Mouse (Mus musculus) MEL (cell line): ENCODE data around the gene Mov10l1. TPM values are rescaled to one million over a fixed set of nuclear protein-coding genes. Genes with fewer than 3 reads are reported as not detected.

ENCODE experiments used
- DNase-seq: peaks from one replicate; pipeline ENCODE4 v3.0.0; 2011; ENCODE audit warnings: low read depth, low spot score
- H3K27ac ChIP-seq: 2 replicates; pipeline ENCODE4 v1.5.1; 2012; ENCODE audit warnings: low read depth, mild to moderate bottlenecking, control low read depth, low read length, moderate library complexity; ENCODE audit not compliant: control insufficient read depth
- H3K27me3 ChIP-seq, 2 experiments: fragments of 150-350 bp in 1 of 2; sonication (generic) in 1 of 2; 2 replicates each; pipeline ENCODE4 v1.6.1; 2012; ENCODE audit warnings: low read length in 2 of 2, mild to moderate bottlenecking in 2 of 2, improper control_type of control experiment in 1 of 2, moderate library complexity in 1 of 2; ENCODE audit not compliant: insufficient read depth in 2 of 2, control insufficient read depth in 1 of 2
- H3K36me3 ChIP-seq, 2 experiments: 2 replicates each; pipeline ENCODE4 v1.6.1; 2012 to 2014; ENCODE audit warnings: low read length in 2 of 2, improper control_type of control experiment in 1 of 2, inconsistent platforms in 1 of 2, mild to moderate bottlenecking in 1 of 2; ENCODE audit not compliant: insufficient read depth in 2 of 2, control insufficient read depth in 1 of 2
- H3K4me1 ChIP-seq, 2 experiments: fragments of 150-350 bp in 1 of 2; sonication (generic) in 1 of 2; 2 replicates each; pipeline ENCODE4 v1.6.1; 2012; ENCODE audit warnings: low read length in 2 of 2, improper control_type of control experiment in 1 of 2, mild to moderate bottlenecking in 1 of 2; ENCODE audit not compliant: insufficient read depth in 2 of 2, control insufficient read depth in 1 of 2
- H3K4me3 ChIP-seq, 2 experiments: fragments of 150-350 bp in 1 of 2; sonication (generic) in 1 of 2; 2 replicates each; pipeline ENCODE4 v1.5.1; 2012; ENCODE audit warnings: low read depth in 2 of 2, low read length in 2 of 2, mild to moderate bottlenecking in 2 of 2, moderate library complexity in 2 of 2, control low read depth in 1 of 2, improper control_type of control experiment in 1 of 2; ENCODE audit not compliant: control insufficient read depth in 1 of 2, insufficient read depth in 1 of 2
- H3K79me2 ChIP-seq: 2 replicates; pipeline ENCODE4 v1.6.1; 2012; ENCODE audit warnings: mild to moderate bottlenecking, low read length, moderate library complexity; ENCODE audit not compliant: control insufficient read depth, poor library complexity, insufficient read depth
- H3K9ac ChIP-seq: 2 replicates; pipeline ENCODE4 v1.6.1; 2012; ENCODE audit warnings: low read depth, mild to moderate bottlenecking, control low read depth, low read length, moderate library complexity; ENCODE audit not compliant: control insufficient read depth, poor library complexity, severe bottlenecking
- H3K9me3 ChIP-seq: fragments of 150-350 bp; sonication (generic); replicated peaks from 2 replicates; pipeline ENCODE4 v1.6.1; 2012; ENCODE audit warnings: mild to moderate bottlenecking, low read length, improper control_type of control experiment, moderate library complexity; ENCODE audit not compliant: insufficient read depth
- CHD1 ChIP-seq: IDR thresholded peaks from 2 replicates; pipeline ENCODE4 v1.6.1; 2012; ENCODE audit warnings: low read depth, mild to moderate bottlenecking, inconsistent platforms, low read length, improper control_type of control experiment
- CTCF ChIP-seq, 3 experiments: IDR thresholded peaks in 2 of 3; conservative IDR thresholded peaks in 1 of 3; 2 replicates each; pipeline ENCODE4 v1.5.1; 2011 to 2012; ENCODE audit warnings: low read length in 3 of 3, low read depth in 2 of 3, mild to moderate bottlenecking in 2 of 3, improper control_type of control experiment in 1 of 3, inconsistent platforms in 1 of 3, mixed read lengths in 1 of 3, moderate library complexity in 1 of 3; ENCODE audit not compliant: control insufficient read depth in 1 of 3, insufficient read depth in 1 of 3, poor library complexity in 1 of 3, severe bottlenecking in 1 of 3
- EP300 ChIP-seq, 2 experiments: IDR thresholded peaks; 2 replicates each; pipeline ENCODE4 v1.6.1; 2011; ENCODE audit warnings: improper control_type of control experiment in 2 of 2, low read length in 2 of 2, low read depth in 1 of 2, mild to moderate bottlenecking in 1 of 2
- GABPA ChIP-seq: IDR thresholded peaks from 2 replicates; pipeline ENCODE4 v1.6.1; 2012; ENCODE audit warnings: low read depth, mild to moderate bottlenecking, inconsistent platforms, low read length, improper control_type of control experiment, moderate library complexity
- HCFC1 ChIP-seq: IDR thresholded peaks from 2 replicates; pipeline ENCODE4 v1.6.1; 2012; ENCODE audit warnings: low read depth, mild to moderate bottlenecking, inconsistent platforms, low read length, improper control_type of control experiment, moderate library complexity
- JUND ChIP-seq: IDR thresholded peaks from 2 replicates; pipeline ENCODE4 v1.6.1; 2011; ENCODE audit warnings: low read depth, mild to moderate bottlenecking, improper control_type of control experiment, low read length
- MXI1 ChIP-seq: IDR thresholded peaks from 2 replicates; pipeline ENCODE4 v1.6.1; 2011; ENCODE audit warnings: mild to moderate bottlenecking, low read depth, low read length, improper control_type of control experiment
- MYB ChIP-seq: IDR thresholded peaks from 2 replicates; pipeline ENCODE4 v1.6.1; 2011; ENCODE audit warnings: mild to moderate bottlenecking, low read depth, low read length, improper control_type of control experiment
- MYC ChIP-seq: IDR thresholded peaks from 2 replicates; pipeline ENCODE4 v1.6.1; 2011; ENCODE audit warnings: low read depth, mild to moderate bottlenecking, low read length, improper control_type of control experiment, moderate library complexity
- RAD21 ChIP-seq: IDR thresholded peaks from 2 replicates; pipeline ENCODE4 v1.6.1; 2011; ENCODE audit warnings: mild to moderate bottlenecking, low read depth, low read length, improper control_type of control experiment
- SMC3 ChIP-seq: IDR thresholded peaks from 2 replicates; pipeline ENCODE4 v1.6.1; 2011; ENCODE audit warnings: low read depth, low read length, improper control_type of control experiment
- UBTF ChIP-seq: IDR thresholded peaks from 2 replicates; pipeline ENCODE4 v1.6.1; 2012; ENCODE audit warnings: low read depth, mild to moderate bottlenecking, inconsistent platforms, low read length, improper control_type of control experiment, moderate library complexity, borderline replicate concordance; ENCODE audit not compliant: insufficient read depth
- ZC3H11A ChIP-seq: IDR thresholded peaks from 2 replicates; pipeline ENCODE4 v1.6.1; 2012; ENCODE audit warnings: low read depth, mild to moderate bottlenecking, inconsistent platforms, low read length, improper control_type of control experiment
- polyA plus RNA-seq, 2 experiments: library from polyadenylated mRNA; stranded (reverse) in 1 of 2; unstranded in 1 of 2; fragments of >175 nt in 1 of 2; fragments of >200 nt in 1 of 2; gene quantifications; 2 replicates each; pipeline versions ENCODE4 v1.2.1 to v1.2.4; 2012; ENCODE audit warnings: low replicate concordance in 2 of 2, low read depth in 1 of 2; ENCODE audit not compliant: insufficient read length in 2 of 2, insufficient read depth in 1 of 2, missing spikeins in 1 of 2
- total RNA-seq: library from RNA; depleted of rRNA; stranded (reverse); fragments of 300-350 nt; gene quantifications from 2 replicates; pipeline ENCODE4 v1.2.3, GENCODE M21; 2012

The Mov10l1 gene
- total and polyA plus RNA-seq, 3 experiments: not detected

GRCm38 (mm10) chr15:89020085-89020484 lies 37.4 kb downstream of the Mov10l1 start:
- Histone ChIP-seq H3K27ac (no peak overlapping the region), H3K27me3 (peaks cover 4 to 15% of the 10 kb centered on the region in 2 experiments; a peak in 2 of 4 replicates), H3K9me3 (no peaks in the 10 kb centered on the region), H3K4me1 (peaks cover 0 to 12% of the 10 kb centered on the region in 2 experiments; a peak in 2 of 4 replicates), H3K36me3 (peaks cover 0 to 7% of the 10 kb centered on the region in 2 experiments; a peak in 2 of 4 replicates), H3K4me3 (no peak overlapping the region), H3K79me2 (no peaks in the 10 kb centered on the region), H3K9ac (no peak overlapping the region)
- TF ChIP-seq ZC3H11A: no peak
- no peak for TF ChIP-seq UBTF
- no peak for TF ChIP-seq MYB
- DNase-seq: no peak

GRCm38 (mm10) chr15:89020492-89020891 lies 37.8 kb downstream of the Mov10l1 start:
- peaks cover 0 to 12% of the 10 kb centered on the region in 2 experiments; a peak in 2 of 4 replicates for H3K4me1 ChIP-seq
- no peak for DNase-seq
- no peak overlapping the region for H3K27ac ChIP-seq
- H3K36me3 ChIP-seq: peaks cover 0 to 7% of the 10 kb centered on the region in 2 experiments; a peak in 2 of 4 replicates
- H3K27me3 ChIP-seq: peaks cover 4 to 11% of the 10 kb centered on the region in 2 experiments; a peak in 2 of 4 replicates
- H3K4me3 ChIP-seq: no peak overlapping the region
- no peaks in the 10 kb centered on the region for H3K79me2 ChIP-seq
- no peaks in the 10 kb centered on the region for H3K9me3 ChIP-seq
- no peak overlapping the region for H3K9ac ChIP-seq
- no peak for TF ChIP-seq JUND
- TF ChIP-seq HCFC1: no peak
- TF ChIP-seq EP300 (IDR thresholded peaks at IDR 0.05; ENCODE audit: low read depth in 1 of 2, low read length in 2 of 2): no peak

- H3K4me1 ChIP-seq: no peaks in the 10 kb centered on the region
- no peaks in the 10 kb centered on the region for H3K9me3 ChIP-seq
- no peaks in the 10 kb centered on the region for H3K79me2 ChIP-seq
- DNase-seq: peak; percentile 27
- H3K27me3 ChIP-seq: peaks cover 0 to 4% of the 10 kb centered on the region in 2 experiments; a peak in 1 of 4 replicates
- no peak overlapping the region for H3K9ac ChIP-seq
- H3K27ac ChIP-seq: no peak overlapping the region
- no peak for TF ChIP-seq GABPA
- no peak for TF ChIP-seq ZC3H11A
- TF ChIP-seq MYC: no peak
- 0 out of 2 replicates have a peak, but pooled peaks have one; percentile 9 for TF ChIP-seq SMC3
- peak; percentile 28 for TF ChIP-seq RAD21
- no peak for TF ChIP-seq UBTF
- TF ChIP-seq MXI1: no peak
- TF ChIP-seq CHD1: no peak
- TF ChIP-seq MYB: no peak
- TF ChIP-seq CTCF (IDR thresholded peaks at IDR 0.05 in 2 of 3, conservative IDR thresholded peaks at IDR 0.05 in 1 of 3; ENCODE audit: control insufficient read depth in 1 of 3, insufficient read depth in 1 of 3, low read depth in 2 of 3, low read length in 3 of 3, poor library complexity in 1 of 3, severe bottlenecking in 1 of 3): peak in 2 of 3 experiments; percentile 28 to 35; a peak in 5 of 6 replicates
- H3K4me3 ChIP-seq: no peak overlapping the region
- no peaks in the 10 kb centered on the region for H3K36me3 ChIP-seq
Measured at GRCm38 (mm10) chr15:89044381-89044780, 61.7 kb downstream of the Mov10l1 start.
